Mouse (Mus musculus) c-Kit-positive CD71-negative TER-119-negative erythroid progenitor cells, embryonic 14.5 days (primary cell): ENCODE measurements around the gene Sgip1.

Experiments used
- DNase-seq: peaks from one replicate; pipeline ENCODE4 v3.0.0-alpha.2; 2013; ENCODE audit warnings: low read depth

Sgip1 gene

GRCm38 (mm10) chr4:102741287-102741686, at the start of gene Sgip1:
Gene Sgip1, plus strand, starts transcription at chr4:102741297.
- no peak for DNase-seq

- no peak for DNase-seq
Measured at GRCm38 (mm10) chr4:102691402-102691801, 49.7 kb upstream of the Sgip1 start.

DNA sequence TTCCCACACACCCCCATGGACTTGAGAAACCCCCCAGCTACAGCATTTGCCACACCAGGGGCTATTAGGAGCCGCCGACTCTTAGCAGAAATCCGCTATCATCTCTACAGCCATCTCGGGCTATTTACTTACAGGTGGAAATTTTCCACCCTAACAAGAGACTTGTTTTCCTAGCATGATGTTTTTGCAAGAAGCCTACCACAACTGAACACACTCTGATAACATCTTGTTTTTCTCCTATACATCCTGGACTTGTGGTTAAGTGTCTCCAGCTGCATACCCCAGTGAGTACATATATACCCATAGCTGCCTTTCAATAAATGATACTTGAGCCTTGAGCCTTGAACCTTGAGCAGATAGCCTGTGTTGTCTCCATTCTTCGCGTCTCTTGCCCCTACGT, 43.1 kb upstream of the Sgip1 start:
- DNase-seq: no peak

DNA sequence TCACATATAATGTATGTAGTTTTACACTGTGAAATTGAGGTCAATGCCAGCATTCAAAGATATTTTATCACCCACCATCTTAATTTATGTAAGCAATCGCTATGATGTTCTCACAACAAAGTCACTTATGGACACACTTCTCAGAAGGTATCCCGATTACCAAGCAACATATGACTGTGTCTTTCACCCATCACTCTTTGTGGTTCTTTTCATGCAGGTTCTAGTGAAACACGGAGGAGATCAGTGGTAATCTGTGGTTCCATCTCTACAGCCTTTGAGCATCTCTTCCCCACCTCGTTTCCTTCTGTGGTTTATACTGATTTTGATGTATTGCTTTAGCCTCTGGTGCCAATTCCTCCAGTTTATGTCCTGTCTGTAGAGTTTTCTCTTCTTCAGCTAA, 29.4 kb upstream of the Sgip1 start:
- no peak for DNase-seq

DNA sequence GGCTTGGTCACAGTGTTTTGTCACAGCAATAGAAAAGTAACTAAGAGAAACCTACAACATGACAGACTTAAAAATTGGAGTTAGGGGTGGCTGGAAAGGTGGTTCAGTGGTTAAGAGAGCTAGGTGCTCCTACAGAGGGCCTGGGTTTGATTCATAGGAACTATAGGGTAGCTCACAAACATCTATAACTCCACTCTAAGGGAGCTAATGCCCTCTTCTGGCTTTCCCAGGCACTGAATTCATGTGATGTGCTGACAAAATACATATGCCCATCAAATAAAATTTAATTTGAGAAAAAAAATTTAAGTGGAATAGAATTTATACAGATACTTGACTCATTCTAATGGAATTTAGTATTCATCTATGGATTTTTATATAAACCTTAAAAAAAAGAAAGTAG, 25.6 kb upstream of the Sgip1 start:
- no peak for DNase-seq

- no peak for DNase-seq
Measured at GRCm38 (mm10) chr4:102717123-102717828, 23.8 kb upstream of the Sgip1 start.

- no peak for DNase-seq
Measured at GRCm38 (mm10) chr4:102719535-102719934, 21.6 kb upstream of the Sgip1 start.

GRCm38 (mm10) chr4:102719951-102720350, 21.1 kb upstream of the Sgip1 start:
- peak; percentile 26 for DNase-seq

DNA sequence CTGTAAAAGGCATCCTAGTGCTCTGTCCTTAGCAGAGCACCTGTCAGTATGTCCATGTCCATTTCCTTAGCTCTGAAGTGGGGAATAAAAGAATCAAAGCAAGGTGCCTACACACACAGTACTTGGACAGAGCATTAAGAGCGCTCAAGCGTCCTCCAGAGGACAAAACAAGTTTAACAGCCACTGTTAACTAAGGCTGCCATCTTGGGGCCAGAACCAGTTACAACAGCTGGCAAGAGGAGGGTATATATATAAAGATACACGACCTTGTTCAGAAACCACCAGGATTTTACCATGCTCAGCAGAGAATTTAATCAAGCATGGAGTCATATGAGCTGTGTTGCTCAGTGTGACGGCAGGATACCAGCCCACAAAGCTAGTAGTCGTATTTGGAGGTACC, 16.7 kb upstream of the Sgip1 start:
- DNase-seq: no peak

DNA sequence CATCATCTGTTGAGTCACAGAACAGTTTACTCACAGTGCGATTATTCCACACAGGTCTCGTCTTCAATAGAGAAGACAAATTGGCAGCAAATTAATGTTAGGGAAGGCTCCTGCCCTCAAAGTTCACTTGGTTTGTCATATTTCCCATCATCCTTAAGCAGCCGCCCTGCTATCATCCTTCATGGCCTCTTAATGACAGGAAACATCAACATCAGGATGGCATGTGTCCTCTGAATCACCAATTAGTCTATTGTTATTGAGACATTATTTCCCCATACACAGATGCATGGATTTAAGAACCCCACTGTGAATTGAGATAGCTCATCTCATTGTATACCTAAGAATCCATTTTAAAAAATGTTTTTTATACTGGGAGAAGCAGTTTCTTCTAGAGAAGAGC, 10.1 kb upstream of the Sgip1 start:
- no peak for DNase-seq

- DNase-seq: no peak
Measured at GRCm38 (mm10) chr4:102734022-102734657, 7.0 kb upstream of the Sgip1 start.

DNA sequence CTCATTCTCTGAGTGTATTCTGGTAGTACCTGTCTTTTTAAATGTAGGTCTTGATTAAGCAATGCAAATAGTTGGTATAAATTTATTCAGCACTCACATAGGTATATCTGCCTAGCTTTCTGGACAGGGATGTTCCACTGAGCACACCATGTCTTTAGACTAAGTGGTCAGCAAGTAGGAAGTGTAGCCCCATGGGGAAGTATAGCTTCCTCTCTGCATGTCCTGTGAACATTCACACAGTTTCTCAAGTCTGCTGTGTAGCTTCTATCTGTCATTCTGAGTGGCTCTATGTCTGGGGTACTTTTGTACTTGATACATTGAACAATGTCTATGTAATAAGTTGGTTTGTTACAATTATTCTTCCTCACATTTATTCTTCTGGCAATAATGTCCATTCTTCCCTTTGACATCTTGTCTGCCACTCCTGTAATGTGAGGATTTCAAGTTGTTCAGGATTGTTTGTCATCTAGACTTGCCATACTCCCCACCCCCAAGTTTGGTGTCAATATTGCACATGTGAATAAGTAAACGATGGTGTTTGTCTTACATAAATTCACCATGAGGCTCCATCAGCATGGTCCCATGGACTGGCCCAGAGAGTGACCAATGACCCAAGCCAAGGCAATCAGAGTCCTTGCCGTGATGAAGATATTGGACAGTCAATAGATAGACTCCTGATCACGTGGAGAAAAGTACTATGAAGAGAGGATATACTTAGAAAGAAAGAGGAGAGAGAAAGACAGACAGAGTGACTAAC, 12.4 kb downstream of the Sgip1 start:
- no peak for DNase-seq

DNA sequence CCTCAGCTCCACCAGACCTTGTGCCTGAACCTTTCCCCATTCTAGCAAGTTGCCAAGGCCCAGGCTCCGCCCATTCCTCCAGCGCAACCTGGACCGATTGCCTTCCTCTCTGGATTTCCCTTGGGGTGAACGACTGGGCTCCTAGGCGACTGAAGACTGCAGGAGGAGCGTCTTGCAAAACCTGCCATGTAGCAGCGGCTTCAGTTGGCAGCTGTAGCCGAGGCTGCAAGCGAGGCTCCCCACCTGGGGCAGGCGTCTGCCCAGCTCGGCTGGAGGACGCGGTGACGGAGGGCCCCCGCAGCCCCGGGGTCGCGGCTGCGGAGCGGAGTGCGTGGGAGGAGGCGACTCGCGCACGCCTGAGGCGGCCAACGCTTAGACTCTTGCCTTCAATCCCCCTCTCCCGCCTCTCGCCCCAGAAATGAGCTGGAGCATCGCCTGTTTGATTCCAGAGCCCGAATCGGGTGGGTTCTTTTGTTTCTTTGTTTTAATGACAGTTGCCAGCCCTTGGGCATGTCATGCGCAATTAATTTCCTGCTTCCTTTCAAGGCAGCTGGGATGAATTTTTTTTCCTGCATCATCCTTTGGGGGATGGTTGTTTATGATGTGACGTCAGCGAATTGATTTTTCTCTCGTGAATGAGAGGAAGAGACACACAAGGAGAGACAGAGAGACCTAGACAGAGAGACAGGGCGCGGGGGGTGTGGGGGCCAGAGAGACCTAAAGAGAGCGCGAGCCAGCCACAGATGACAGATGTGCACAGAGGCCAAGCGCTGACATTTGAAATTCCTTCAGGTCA, 18.2 kb downstream of the Sgip1 start:
- DNase-seq: no peak

GRCm38 (mm10) chr4:102760042-102760821, 19.1 kb downstream of the Sgip1 start:
- DNase-seq: no peak

DNA sequence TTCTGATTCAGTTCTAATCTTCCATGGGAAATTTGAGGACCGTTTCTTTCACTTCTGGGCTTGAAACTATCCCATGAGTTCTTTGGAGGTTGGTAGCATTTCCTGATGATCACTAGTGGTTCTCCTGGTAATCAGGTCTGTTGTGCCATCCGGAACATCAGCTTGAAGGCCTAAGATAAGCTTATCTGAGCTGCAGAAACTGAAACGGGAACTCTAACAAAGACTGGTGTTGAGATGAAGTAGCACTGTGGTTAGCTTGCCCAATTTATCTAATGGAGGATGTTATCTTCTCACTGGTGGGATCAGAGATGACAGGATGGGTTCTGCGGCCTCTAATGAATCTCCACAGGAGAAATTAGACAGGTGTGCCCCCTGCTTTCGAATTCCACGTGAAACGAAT, 21.0 kb downstream of the Sgip1 start:
- no peak for DNase-seq

GRCm38 (mm10) chr4:102769070-102769469, 28.0 kb downstream of the Sgip1 start:
- DNase-seq: no peak

GRCm38 (mm10) chr4:102769936-102770335, 28.8 kb downstream of the Sgip1 start:
- DNase-seq: no peak

GRCm38 (mm10) chr4:102771598-102772357, 30.7 kb downstream of the Sgip1 start:
- DNase-seq: no peak

GRCm38 (mm10) chr4:102773225-102773624, 32.1 kb downstream of the Sgip1 start:
- DNase-seq: no peak

- DNase-seq: no peak
Measured at GRCm38 (mm10) chr4:102773841-102774240, 32.7 kb downstream of the Sgip1 start.

GRCm38 (mm10) chr4:102774549-102774948, 33.5 kb downstream of the Sgip1 start:
- DNase-seq: no peak
